8 mouse cellular contexts compared by ENCODE assay signal in the genomic region with DNA sequence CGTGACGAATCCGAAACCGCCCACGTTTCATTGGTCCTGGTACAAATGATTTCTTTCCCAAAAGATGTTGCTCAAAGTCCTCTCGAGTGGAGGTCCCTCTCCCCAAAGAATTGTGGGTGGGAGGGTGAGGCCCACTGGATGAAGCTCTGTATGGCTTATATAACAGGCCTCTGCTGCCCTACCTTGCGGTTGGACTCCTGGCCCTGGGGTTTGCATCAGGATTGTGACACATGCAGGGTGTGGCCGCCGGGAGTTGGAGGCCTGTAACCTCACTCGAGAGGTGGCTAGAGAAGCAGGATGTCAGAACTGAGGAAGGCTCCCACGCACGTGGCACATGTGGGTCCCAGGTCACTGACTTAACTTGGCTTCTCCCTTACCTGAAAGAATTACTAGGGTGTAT. TPM values are rescaled to one million over a fixed set of nuclear protein-coding genes. Genes with fewer than 3 reads are reported as not detected.
A peak's percentile ranks its signal among the peaks of the same experiment; 100 is the strongest.
DNase-seq lines count a peak whose midpoint lies in the region; ATAC-seq and TF ChIP-seq lines count a peak whose summit lies in the region.

No protein-coding gene starts in this region.

- peak overlapping the region; percentile 67 for H3K9ac ChIP-seq in lung, embryonic 14.5 days

- H3K4me3 ChIP-seq in kidney, adult 2 months (ENCODE audit: insufficient read depth, low read depth, low read length): peak overlapping the region; percentile 94
- peak overlapping the region; percentile 59 for H3K4me3 ChIP-seq in lung, embryonic 14.5 days (ENCODE audit: low read depth, low read length)

- WGBS in kidney, adult 2 months: under 1% methylated on average over 12 of the region's 12 CpGs
- 9% methylated on average over 12 of the region's 12 CpGs for WGBS in lung, embryonic 14.5 days

- peak overlapping the region; percentile 96 for H3K27ac ChIP-seq in kidney, adult 2 months (ENCODE audit: insufficient read depth, low read depth, low read length)
- H3K27ac ChIP-seq in lung, embryonic 14.5 days (ENCODE audit: low read depth): no peak overlapping the region

- ATAC-seq in lung, embryonic 14.5 days (ENCODE audit: insufficient read depth): no peak
- peak; percentile 7; the same call in 1 of the 2 replicates for ATAC-seq in neutrophil, adult 5-6 weeks (ENCODE audit: extremely low read depth, insufficient number of reproducible peaks, low FRiP score, poor library complexity, severe bottlenecking)

- peak overlapping the region; percentile 74 for H3K4me2 ChIP-seq in lung, embryonic 14.5 days

- H3K9me3 ChIP-seq in lung, embryonic 14.5 days (ENCODE audit: low read depth, low read length): no peaks in the 10 kb centered on the region

- TF ChIP-seq POLR2A in kidney, adult 2 months (IDR thresholded peaks at IDR 0.05; ENCODE audit: low read depth, low read length): no peak

- peaks cover 6% of the 10 kb centered on the region; the same call in 1 of the 2 replicates for H3K4me1 ChIP-seq in kidney, adult 2 months (ENCODE audit: control insufficient read depth, insufficient read depth, low read length)
- H3K4me1 ChIP-seq in lung, embryonic 14.5 days (ENCODE audit: insufficient read depth): no peaks in the 10 kb centered on the region; the same call in none of the 2 replicates

- H3K36me3 ChIP-seq in kidney, adult 2 months (ENCODE audit: control insufficient read depth, insufficient read depth, low read length): no peaks in the 10 kb centered on the region; the same call in 1 of the 2 replicates
- 0 out of 2 replicates have a peak, but pooled peaks cover 6% of the 10 kb centered on the region for H3K36me3 ChIP-seq in lung, embryonic 14.5 days (ENCODE audit: insufficient read depth)

- H3K27me3 ChIP-seq in kidney, adult 2 months (replicated peaks; ENCODE audit: control insufficient read depth, insufficient read depth, low read length): no peaks in the 10 kb centered on the region
- no peaks in the 10 kb centered on the region for H3K27me3 ChIP-seq in lung, embryonic 14.5 days (ENCODE audit: insufficient read depth, low read length)

- no peak for TF ChIP-seq CTCF in kidney, adult 2 months (conservative IDR thresholded peaks at IDR 0.05; ENCODE audit: insufficient read depth, insufficient read length, low read depth, low read length)
- TF ChIP-seq CTCF in lung, embryonic 14.5 days (IDR thresholded peaks at IDR 0.05; ENCODE audit: low read depth): no peak

- peak; percentile 79 for DNase-seq in 3T3-L1 (ENCODE audit: low read depth, low spot score)
- peak; percentile 35 for DNase-seq in ES-CJ7 (ENCODE audit: low read depth, low spot score)
- peak; percentile 21 for DNase-seq in cerebellum, adult 8-10 months
- DNase-seq in gastrocnemius, postnatal 10 days: peak; percentile 6
- DNase-seq in kidney, adult 2 months: peak; percentile 63
- no peak for DNase-seq in lung, embryonic 14.5 days
- DNase-seq in right cerebral cortex, postnatal 10 days (ENCODE audit: low spot score in 2 of 2): no peak

RNA-seq across cellular contexts. Expression of gene Pgk1, which starts 0.8 kb away (rescaled TPM):
- total RNA-seq in gastrocnemius, postnatal 10 days (2021): 1,000 to 10,000 TPM; 1,018 to 1,356 TPM
- polyA plus RNA-seq in kidney, adult 2 months (2012; rRNA removed): 325 and 361 TPM in 2 replicates
- 302 and 304 TPM in 2 replicates for polyA plus RNA-seq in lung, embryonic 14.5 days (2014; fragmentation: Nextera tagmentation; extraction: Ambion mirVana)
- 108 and 109 TPM in 2 replicates for total RNA-seq in neutrophil, adult 5-6 weeks (2017)

RNA-seq across cellular contexts. Expression of gene Taf9b, which starts 33.2 kb away (rescaled TPM):
- 1 to 10 TPM; 8.7 to 9.5 TPM for total RNA-seq in gastrocnemius, postnatal 10 days (2021)
- polyA plus RNA-seq in kidney, adult 2 months (2012; rRNA removed): 9.3 and 12.5 TPM in 2 replicates
- 12.8 and 14.8 TPM in 2 replicates for polyA plus RNA-seq in lung, embryonic 14.5 days (2014; fragmentation: Nextera tagmentation; extraction: Ambion mirVana)
- total RNA-seq in neutrophil, adult 5-6 weeks (2017): 4.3 and 6.6 TPM in 2 replicates

RNA-seq across cellular contexts. Expression of gene Tlr13, which starts 44.7 kb away (rescaled TPM):
- under 1 TPM; 0.70 to 0.82 TPM for total RNA-seq in gastrocnemius, postnatal 10 days (2021)
- polyA plus RNA-seq in kidney, adult 2 months (2012; rRNA removed): 0.31 and 0.48 TPM in 2 replicates
- 0.62 and 0.93 TPM in 2 replicates for polyA plus RNA-seq in lung, embryonic 14.5 days (2014; fragmentation: Nextera tagmentation; extraction: Ambion mirVana)
- 124 and 136 TPM in 2 replicates for total RNA-seq in neutrophil, adult 5-6 weeks (2017)

Comparison
In these comparisons a context has a peak if more than half of its experiments do, and no peak if none do; other contexts are left out.
1. DNase-seq: peak in 3T3-L1 (single experiment), ES-CJ7 (single experiment), cerebellum, adult 8-10 months (single experiment), gastrocnemius, postnatal 10 days (single experiment) and kidney, adult 2 months (single experiment); none in lung, embryonic 14.5 days (single experiment) and right cerebral cortex, postnatal 10 days (0 of 2).
2. RNA of gene Tlr13, which starts 44.7 kb away (total RNA-seq): 124 to 136 TPM in neutrophil, adult 5-6 weeks; 0.70 to 0.82 TPM in gastrocnemius, postnatal 10 days; every median in the first group is over 10 times any median in the second.